Mouse (Mus musculus): Measurements from ENCODE around the gene Nmur2. TPM values are rescaled to one million over a fixed set of nuclear protein-coding genes. Genes with fewer than 3 reads are reported as not detected.

Nmur2 gene
- polyA plus RNA-seq, 1 experiment: not detected

DNA sequence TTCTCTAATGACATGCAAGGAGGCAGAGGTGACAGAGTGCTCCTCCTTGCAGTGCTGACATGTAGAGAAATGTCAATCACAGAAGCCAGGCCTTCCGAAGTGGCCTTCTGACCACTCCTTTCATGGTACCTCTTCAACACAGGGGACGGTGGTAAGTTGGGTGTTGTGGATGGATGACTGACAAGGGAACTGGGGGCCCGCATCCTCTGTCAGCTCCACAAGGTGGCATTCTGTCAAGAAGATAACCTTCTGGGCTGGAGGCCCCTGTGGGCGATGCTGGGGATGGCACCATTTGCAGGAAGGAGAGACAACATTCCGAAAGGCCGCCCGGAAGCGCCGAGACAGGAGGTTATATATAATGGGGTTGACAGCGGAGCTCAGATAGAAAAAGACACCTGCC is 14.0 kb downstream of the Nmur2 start:
- Histone ChIP-seq H3K27ac (ENCODE audit: control insufficient read depth, insufficient read depth, low read depth, low read length) (no peak overlapping the region), H3K27me3 (ENCODE audit: control insufficient read depth, insufficient read depth, low read length) (no peaks in the 10 kb centered on the region), H3K4me1 (ENCODE audit: control insufficient read depth, insufficient read depth, low read length) (no peaks in the 10 kb centered on the region), H3K4me3 (ENCODE audit: control insufficient read depth, low read depth, low read length) (no peak overlapping the region), H3K36me3 (ENCODE audit: control insufficient read depth, insufficient read depth, low read length) (no peaks in the 10 kb centered on the region)
- TF ChIP-seq CTCF (IDR thresholded peaks at IDR 0.05; ENCODE audit: control insufficient read depth, insufficient read depth, insufficient replicate concordance, low read depth, low read length) (no peak), POLR2A (IDR thresholded peaks at IDR 0.05; ENCODE audit: control insufficient read depth, low read depth, low read length) (no peak)

DNA sequence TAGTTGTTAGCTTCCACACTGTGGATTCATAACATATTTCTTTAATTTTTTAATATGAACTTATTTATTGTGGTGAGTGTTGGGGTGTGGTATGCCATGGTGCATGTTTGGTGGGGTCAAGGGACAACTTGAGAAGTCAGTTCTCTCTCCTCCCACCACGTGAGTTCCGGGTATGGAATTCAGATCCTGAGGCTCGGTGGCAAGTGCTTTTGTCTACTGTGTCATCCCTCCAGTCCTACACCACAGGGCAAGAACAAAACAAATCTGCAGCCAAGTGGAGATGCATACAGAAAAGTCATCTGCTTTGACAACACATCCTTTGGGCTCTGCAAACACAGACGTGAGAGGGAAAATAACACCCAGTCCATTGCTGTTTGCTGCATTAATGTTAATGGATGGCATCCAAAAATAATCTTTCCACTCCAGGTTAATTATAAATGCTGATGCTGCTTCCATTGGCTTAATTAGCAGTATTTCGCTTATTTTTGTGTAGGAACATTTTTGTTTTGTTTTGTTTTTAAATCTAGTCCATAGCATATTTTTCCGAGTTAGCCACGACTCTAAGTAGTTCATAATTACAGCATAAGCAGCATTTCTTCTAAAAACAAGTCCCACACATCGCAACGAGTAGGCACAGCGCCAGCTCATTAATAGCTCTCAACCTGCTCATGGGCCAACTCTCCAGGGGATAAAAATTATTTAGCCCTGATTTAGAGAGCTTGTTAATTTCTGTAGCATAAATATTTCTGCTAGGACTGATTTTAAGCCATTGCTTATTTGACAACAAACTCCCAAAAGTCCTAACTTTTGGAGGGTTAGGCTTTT is 14.9 kb downstream of the Nmur2 start:
- Histone ChIP-seq H3K36me3 (ENCODE audit: control insufficient read depth, insufficient read depth, low read length) (no peaks in the 10 kb centered on the region), H3K4me3 (ENCODE audit: control insufficient read depth, low read depth, low read length) (no peak overlapping the region), H3K27ac (ENCODE audit: control insufficient read depth, insufficient read depth, low read depth, low read length) (no peak overlapping the region), H3K4me1 (ENCODE audit: control insufficient read depth, insufficient read depth, low read length) (no peaks in the 10 kb centered on the region), H3K27me3 (ENCODE audit: control insufficient read depth, insufficient read depth, low read length) (no peaks in the 10 kb centered on the region)
- no peak for TF ChIP-seq CTCF (IDR thresholded peaks at IDR 0.05; ENCODE audit: control insufficient read depth, insufficient read depth, insufficient replicate concordance, low read depth, low read length)
- TF ChIP-seq POLR2A (IDR thresholded peaks at IDR 0.05; ENCODE audit: control insufficient read depth, low read depth, low read length): no peak

DNA sequence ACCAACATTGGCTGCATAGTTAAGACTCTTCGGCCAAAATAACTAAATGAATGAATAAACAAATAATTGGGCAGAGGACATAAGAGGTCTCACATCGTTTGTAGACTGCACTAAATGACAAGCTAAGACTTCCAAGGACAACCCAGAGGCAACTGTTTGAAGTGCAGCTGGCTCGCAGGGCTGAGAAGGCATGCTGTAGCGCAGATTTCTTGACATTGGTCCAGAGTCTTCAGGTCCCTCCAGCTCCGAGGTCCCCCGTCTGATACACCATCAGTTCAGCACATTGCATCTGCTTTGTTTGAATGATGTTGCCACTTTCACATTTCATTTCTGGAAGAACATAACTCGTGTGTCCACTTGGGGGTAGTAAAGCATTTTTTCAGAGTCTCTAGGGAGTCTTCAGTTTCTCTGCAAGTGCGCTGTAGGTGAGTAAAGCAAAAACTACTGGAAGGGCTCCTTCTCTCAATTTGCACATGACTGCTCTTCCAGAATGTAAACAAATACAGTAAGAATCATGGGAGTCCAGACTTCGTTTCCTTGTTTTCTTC is 27.2 kb downstream of the Nmur2 start:
- TF ChIP-seq POLR2A (IDR thresholded peaks at IDR 0.05; ENCODE audit: control insufficient read depth, low read depth, low read length) (no peak), CTCF (IDR thresholded peaks at IDR 0.05; ENCODE audit: control insufficient read depth, insufficient read depth, insufficient replicate concordance, low read depth, low read length) (no peak)
- no peak overlapping the region for H3K27ac ChIP-seq (ENCODE audit: control insufficient read depth, insufficient read depth, low read depth, low read length)
- H3K4me1 ChIP-seq (ENCODE audit: control insufficient read depth, insufficient read depth, low read length): no peaks in the 10 kb centered on the region
- H3K4me3 ChIP-seq (ENCODE audit: control insufficient read depth, low read depth, low read length): no peak overlapping the region
- H3K27me3 ChIP-seq (ENCODE audit: control insufficient read depth, insufficient read depth, low read length): no peaks in the 10 kb centered on the region
- no peaks in the 10 kb centered on the region for H3K36me3 ChIP-seq (ENCODE audit: control insufficient read depth, insufficient read depth, low read length)

DNA sequence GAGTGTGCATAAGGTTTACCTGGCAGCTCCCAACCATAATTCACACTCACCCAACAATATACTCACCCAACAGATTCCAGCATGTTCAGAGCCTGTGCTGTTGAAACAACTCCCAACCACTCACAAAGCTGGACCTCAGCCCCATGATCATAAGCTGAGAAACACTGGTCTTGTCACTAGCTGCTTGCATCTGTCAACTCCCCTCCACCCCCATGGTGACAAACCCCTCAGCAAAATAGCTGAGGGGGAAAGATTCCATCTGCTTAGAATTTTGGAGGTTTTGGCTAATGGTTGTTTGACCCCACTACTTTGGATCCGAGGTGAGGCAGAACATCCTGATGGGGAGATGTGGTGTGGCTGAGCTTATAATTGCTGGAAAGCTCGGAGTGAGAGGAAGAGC is 28.4 kb downstream of the Nmur2 start:
- H3K36me3 ChIP-seq (ENCODE audit: control insufficient read depth, insufficient read depth, low read length): no peaks in the 10 kb centered on the region
- H3K4me3 ChIP-seq (ENCODE audit: control insufficient read depth, low read depth, low read length): no peak overlapping the region
- H3K27ac ChIP-seq (ENCODE audit: control insufficient read depth, insufficient read depth, low read depth, low read length): no peak overlapping the region
- no peaks in the 10 kb centered on the region for H3K4me1 ChIP-seq (ENCODE audit: control insufficient read depth, insufficient read depth, low read length)
- TF ChIP-seq CTCF (IDR thresholded peaks at IDR 0.05; ENCODE audit: control insufficient read depth, insufficient read depth, insufficient replicate concordance, low read depth, low read length) (no peak), POLR2A (IDR thresholded peaks at IDR 0.05; ENCODE audit: control insufficient read depth, low read depth, low read length) (no peak)
- H3K27me3 ChIP-seq (ENCODE audit: control insufficient read depth, insufficient read depth, low read length): no peaks in the 10 kb centered on the region

DNA sequence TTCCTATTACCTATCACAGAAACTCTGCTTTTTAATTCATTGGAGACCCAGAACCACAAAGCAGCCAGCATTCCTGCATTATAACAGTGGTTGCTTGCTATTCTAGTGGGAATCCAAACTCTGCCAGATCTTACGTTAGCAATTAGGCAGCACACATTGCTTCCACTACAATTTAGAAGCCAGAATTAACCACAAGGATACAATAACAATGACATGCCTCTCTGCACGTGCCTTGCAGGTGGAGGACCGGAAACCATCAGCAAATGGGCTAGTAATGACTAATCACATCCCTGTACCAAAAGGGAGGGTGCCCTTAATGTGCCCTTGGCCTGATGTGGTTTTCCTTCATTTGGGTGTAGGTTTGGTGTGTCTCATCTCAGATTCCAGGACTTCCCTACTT is 32.5 kb downstream of the Nmur2 start:
- Histone ChIP-seq H3K27ac (ENCODE audit: control insufficient read depth, insufficient read depth, low read depth, low read length) (no peak overlapping the region), H3K4me3 (ENCODE audit: control insufficient read depth, low read depth, low read length) (no peak overlapping the region), H3K27me3 (ENCODE audit: control insufficient read depth, insufficient read depth, low read length) (no peaks in the 10 kb centered on the region), H3K36me3 (ENCODE audit: control insufficient read depth, insufficient read depth, low read length) (no peaks in the 10 kb centered on the region), H3K4me1 (ENCODE audit: control insufficient read depth, insufficient read depth, low read length) (no peaks in the 10 kb centered on the region)
- TF ChIP-seq POLR2A (IDR thresholded peaks at IDR 0.05; ENCODE audit: control insufficient read depth, low read depth, low read length) (no peak), CTCF (IDR thresholded peaks at IDR 0.05; ENCODE audit: control insufficient read depth, insufficient read depth, insufficient replicate concordance, low read depth, low read length) (no peak)

DNA sequence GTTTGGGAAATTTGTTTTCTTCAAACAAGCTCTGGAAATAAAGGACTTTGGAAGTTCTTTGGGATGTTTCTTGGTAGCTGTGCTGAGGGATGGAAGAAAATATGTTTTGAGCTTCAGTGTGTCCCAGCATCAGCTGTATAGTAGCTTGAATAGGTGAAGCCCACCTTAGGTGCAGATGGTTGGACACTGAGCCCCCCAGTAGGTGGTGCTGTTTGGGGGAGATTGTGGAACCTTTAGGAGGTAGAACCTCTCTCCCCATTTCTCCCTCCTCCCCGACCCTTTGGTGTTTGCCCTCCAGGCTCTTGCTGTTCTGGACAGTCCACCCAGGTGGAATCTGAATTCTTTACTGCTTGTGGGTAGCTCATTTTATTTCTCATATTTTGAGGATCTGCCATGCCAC is 48.0 kb downstream of the Nmur2 start:
- no peak for TF ChIP-seq POLR2A (IDR thresholded peaks at IDR 0.05; ENCODE audit: control insufficient read depth, low read depth, low read length)
- TF ChIP-seq CTCF (IDR thresholded peaks at IDR 0.05; ENCODE audit: control insufficient read depth, insufficient read depth, insufficient replicate concordance, low read depth, low read length): no peak
- no peaks in the 10 kb centered on the region for H3K36me3 ChIP-seq (ENCODE audit: control insufficient read depth, insufficient read depth, low read length)
- no peaks in the 10 kb centered on the region for H3K27me3 ChIP-seq (ENCODE audit: control insufficient read depth, insufficient read depth, low read length)

DNA sequence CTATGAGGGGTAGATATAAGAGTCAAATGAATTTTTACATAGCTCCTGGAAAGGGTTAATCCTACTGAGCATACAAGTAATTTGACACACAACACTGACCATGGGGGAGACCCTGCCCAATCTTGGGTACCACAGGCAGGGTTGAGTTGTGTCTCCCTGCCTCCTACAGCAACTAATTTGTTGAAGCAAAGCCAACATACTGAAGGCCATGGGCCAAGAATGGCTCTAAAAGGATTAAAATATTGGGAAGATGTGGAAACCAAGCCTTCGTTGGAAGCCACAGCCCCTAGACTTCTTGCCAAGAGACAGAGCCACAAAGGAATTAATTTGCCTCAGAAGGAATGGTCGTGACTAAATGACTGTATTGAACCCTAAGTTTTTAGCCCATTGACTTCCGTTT is 48.7 kb downstream of the Nmur2 start:
- Histone ChIP-seq H3K36me3 (ENCODE audit: control insufficient read depth, insufficient read depth, low read length) (no peaks in the 10 kb centered on the region), H3K27me3 (ENCODE audit: control insufficient read depth, insufficient read depth, low read length) (no peaks in the 10 kb centered on the region), H3K27ac (ENCODE audit: control insufficient read depth, insufficient read depth, low read depth, low read length) (no peak overlapping the region), H3K4me1 (ENCODE audit: control insufficient read depth, insufficient read depth, low read length) (no peaks in the 10 kb centered on the region), H3K4me3 (ENCODE audit: control insufficient read depth, low read depth, low read length) (no peak overlapping the region)
- TF ChIP-seq CTCF (IDR thresholded peaks at IDR 0.05; ENCODE audit: control insufficient read depth, insufficient read depth, insufficient replicate concordance, low read depth, low read length): no peak
- no peak for TF ChIP-seq POLR2A (IDR thresholded peaks at IDR 0.05; ENCODE audit: control insufficient read depth, low read depth, low read length)

More for the DNA sequence above, 48.0 kb downstream of the Nmur2 start:
- H3K4me1 ChIP-seq (ENCODE audit: control insufficient read depth, insufficient read depth, low read length): no peaks in the 10 kb centered on the region
- H3K4me3 ChIP-seq (ENCODE audit: control insufficient read depth, low read depth, low read length): no peak overlapping the region
- H3K27ac ChIP-seq (ENCODE audit: control insufficient read depth, insufficient read depth, low read depth, low read length): no peak overlapping the region
